Mouse (Mus musculus) stomach, embryonic 16.5 days (tissue): ENCODE results near the gene Eif2b3. TPM values are rescaled to one million over a fixed set of nuclear protein-coding genes. Genes with fewer than 3 reads are reported as not detected.

Source experiments
- ATAC-seq: fragments of 200-750 bp; cut with Nextera tagmentation; 2 replicates; pipeline ENCODE4 v1.8.0; 2017; ENCODE audit warnings: moderate number of reproducible peaks, moderate TSS enrichment; ENCODE audit not compliant: insufficient read depth, low FRiP score
- H3K27ac ChIP-seq: fragments of 300-500 bp; sonication (generic); 2 replicates; pipeline ENCODE4 v1.5.1; 2014; ENCODE audit warnings: low read length
- H3K27me3 ChIP-seq: fragments of 300-500 bp; sonication (generic); 2 replicates; pipeline ENCODE4 v1.6.1; 2014; ENCODE audit warnings: low read length, control low read depth, mixed read lengths; ENCODE audit not compliant: control insufficient read depth, insufficient read depth
- H3K36me3 ChIP-seq: fragments of 300-500 bp; sonication (generic); 2 replicates; pipeline ENCODE4 v1.6.1; 2014; ENCODE audit warnings: low read length; ENCODE audit not compliant: control insufficient read depth, insufficient read depth
- H3K4me1 ChIP-seq: fragments of 300-500 bp; sonication (generic); 2 replicates; pipeline ENCODE4 v1.6.1; 2014; ENCODE audit warnings: low read length, control low read depth, mixed read lengths; ENCODE audit not compliant: control insufficient read depth, insufficient read depth
- H3K4me2 ChIP-seq: fragments of 300-500 bp; sonication (generic); 2 replicates; pipeline ENCODE4 v1.6.1; 2014; ENCODE audit warnings: low read depth, low read length, mixed read lengths
- H3K4me3 ChIP-seq: fragments of 300-500 bp; sonication (generic); replicated peaks from 2 replicates; pipeline ENCODE4 v1.5.1; 2014; ENCODE audit warnings: mild to moderate bottlenecking, low read length
- H3K9ac ChIP-seq: fragments of 300-500 bp; sonication (generic); 2 replicates; pipeline ENCODE4 v1.6.1; 2014; ENCODE audit warnings: low read length
- H3K9me3 ChIP-seq: fragments of 300-500 bp; sonication (generic); replicated peaks from 2 replicates; pipeline ENCODE4 v1.6.1; 2016; ENCODE audit warnings: low read length, control low read depth; ENCODE audit not compliant: control insufficient read depth
- WGBS: fragments of 180-500 bp; shearing (Covaris S2); extraction: QIAGEN DNeasy Blood & Tissue Kit; methylation state at CpG from one replicate; pipeline ENCODE4 v1.1.7; 2014; 5-methylcytosine and 5-hydroxymethylcytosine counted together
- polyA plus RNA-seq: library from polyadenylated mRNA; unstranded; fragments of >200 nt; fragmentation: Nextera tagmentation; extraction: Ambion mirVana; gene quantifications from 2 replicates; pipeline ENCODE4 v1.2.1, GENCODE M21; 2015

Eif2b3 gene
- polyA plus RNA-seq, 1 experiment from 2014 or later = 35.6 TPM

DNA sequence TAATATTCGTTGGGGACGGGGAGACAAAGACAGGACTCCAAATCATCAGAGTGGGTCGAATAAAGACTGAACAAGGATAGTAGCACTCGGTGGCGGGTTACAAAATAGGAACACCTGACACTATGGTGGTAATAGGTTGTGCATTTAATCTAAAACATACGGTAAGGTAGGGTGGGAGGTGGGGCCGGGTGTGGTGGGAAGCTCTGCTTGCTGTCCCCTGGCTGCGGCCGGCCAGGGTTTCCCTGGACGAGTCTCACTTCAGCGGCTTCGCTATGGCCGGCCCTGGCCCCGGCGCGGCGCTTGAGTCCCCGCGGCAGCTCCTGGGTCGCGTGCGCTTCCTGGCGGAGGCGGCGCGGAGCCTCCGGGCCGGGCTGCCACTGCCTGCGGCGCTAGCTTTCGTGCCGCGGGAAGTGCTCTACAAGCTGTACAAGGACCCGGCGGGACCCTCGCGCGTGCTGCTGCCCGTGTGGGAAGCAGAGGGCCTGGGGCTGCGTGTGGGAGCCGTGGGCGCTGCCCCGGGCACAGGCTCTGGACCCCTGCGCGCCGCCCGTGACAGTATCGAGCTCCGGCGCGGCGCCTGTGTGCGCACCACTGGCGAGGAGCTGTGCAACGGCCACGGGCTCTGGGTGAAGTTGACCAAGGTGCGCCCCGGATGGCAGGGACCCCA lies 23.9 kb upstream of the Eif2b3 start, which contains the start of gene Hectd3:
Gene Hectd3 (plus strand): TSS at position 187 of the 667 bp plus-strand sequence.
- Histone ChIP-seq H3K27me3 (no peaks in the 10 kb centered on the region), H3K4me2 (peak within 1 kb of the TSS; percentile 96), H3K4me3 (peak within 1 kb of the TSS; percentile 68), H3K9ac (peak within 1 kb of the TSS; percentile 77), H3K27ac (peak within 1 kb of the TSS; percentile 44), H3K9me3 (no peaks in the 10 kb centered on the region), H3K36me3 (peaks cover 3% of the 10 kb centered on the region; the same call in 1 of the 2 replicates), H3K4me1 (peaks cover 19% of the 10 kb centered on the region)
- peak; percentile 58 for ATAC-seq
- under 1% methylated on average over 56 of the region's 58 CpGs for WGBS

DNA sequence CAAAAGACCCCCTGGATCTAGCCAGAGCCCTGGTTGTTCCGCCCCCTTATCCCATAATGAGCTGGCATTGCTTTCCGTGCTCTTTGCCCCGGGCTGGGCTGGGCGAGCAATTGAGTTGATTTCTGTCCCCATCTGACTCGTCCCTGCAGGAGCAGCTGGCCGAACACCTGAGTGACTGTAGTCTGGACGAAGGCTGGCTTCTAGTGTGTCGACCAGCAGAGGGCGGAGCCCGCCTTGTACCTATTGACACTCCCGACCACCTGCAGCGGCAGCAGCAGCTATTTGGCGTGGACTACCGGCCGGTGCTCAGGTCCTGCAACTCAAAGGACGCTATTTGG lies 23.4 kb upstream of the Eif2b3 start:
- peak overlapping the region; percentile 75 for H3K9ac ChIP-seq
- no peaks in the 10 kb centered on the region for H3K9me3 ChIP-seq
- H3K27ac ChIP-seq = peak overlapping the region; percentile 44
- peaks cover 3% of the 10 kb centered on the region; the same call in 1 of the 2 replicates for H3K36me3 ChIP-seq
- peak overlapping the region; percentile 68 for H3K4me3 ChIP-seq
- peaks cover 19% of the 10 kb centered on the region for H3K4me1 ChIP-seq
- H3K4me2 ChIP-seq = peak overlapping the region; percentile 96
- no peaks in the 10 kb centered on the region for H3K27me3 ChIP-seq
- ATAC-seq = 0 out of 2 replicates have a peak, but pooled peaks have one; percentile 20
- under 1% methylated on average over 16 of the region's 16 CpGs for WGBS

DNA sequence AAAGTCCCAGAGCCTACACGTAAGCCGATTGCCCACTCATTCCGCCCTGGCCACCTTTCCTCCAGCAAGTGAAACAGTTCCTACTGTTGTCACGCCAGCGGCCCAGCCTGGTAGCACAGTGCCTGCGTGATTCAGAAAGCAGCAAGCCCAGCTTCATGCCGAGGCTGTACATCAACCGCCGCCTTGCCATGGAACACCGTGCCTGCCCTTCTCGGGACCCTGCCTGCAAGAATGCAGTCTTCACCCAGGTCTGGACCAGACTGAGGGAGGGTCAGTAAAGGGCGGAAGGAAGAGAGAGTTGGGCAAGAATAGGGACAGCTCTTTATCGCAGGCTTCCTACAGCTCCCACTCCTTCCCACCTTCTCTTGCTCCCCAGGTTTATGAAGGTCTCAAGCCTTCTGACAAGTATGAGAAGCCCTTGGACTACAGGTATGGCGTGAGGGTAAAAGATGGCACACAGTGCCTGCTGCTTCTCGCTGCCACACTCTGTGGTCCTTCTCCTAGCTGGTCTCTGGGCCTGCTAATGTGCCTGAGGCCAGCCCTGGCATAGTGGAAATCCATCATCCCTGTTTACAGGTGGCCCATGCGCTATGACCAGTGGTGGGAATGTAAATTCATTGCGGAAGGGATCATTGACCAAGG lies 19.6 kb upstream of the Eif2b3 start:
- no peaks in the 10 kb centered on the region for H3K9me3 ChIP-seq
- H3K27ac ChIP-seq = no peak overlapping the region
- H3K36me3 ChIP-seq = peaks cover 8% of the 10 kb centered on the region
- H3K9ac ChIP-seq = no peak overlapping the region
- ATAC-seq = no peak
- H3K4me2 ChIP-seq = no peak overlapping the region
- H3K4me3 ChIP-seq = no peak overlapping the region
- H3K27me3 ChIP-seq = no peaks in the 10 kb centered on the region
- WGBS = 94% methylated on average over 17 of the region's 17 CpGs
- peaks cover 11% of the 10 kb centered on the region for H3K4me1 ChIP-seq

DNA sequence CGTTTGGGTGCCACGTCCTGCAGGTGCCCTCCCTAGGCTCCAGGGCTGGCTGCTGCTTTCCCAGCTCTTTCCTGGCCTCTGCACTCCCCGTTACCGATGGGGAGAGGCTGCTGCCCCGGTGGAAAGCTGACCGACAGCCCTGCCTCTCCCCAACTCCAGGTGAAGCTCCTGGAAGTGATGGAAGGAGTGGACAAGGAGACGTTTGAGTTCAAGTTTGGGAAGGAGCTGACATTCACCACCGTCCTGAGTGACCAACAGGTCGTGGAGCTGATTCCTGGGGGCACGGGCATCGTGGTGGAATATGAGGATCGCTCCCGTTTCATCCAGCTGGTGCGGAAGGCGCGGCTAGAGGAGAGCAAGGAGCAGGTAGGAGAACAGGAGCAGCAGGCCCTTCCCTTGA lies 17.2 kb upstream of the Eif2b3 start:
- Histone ChIP-seq H3K9me3 (no peaks in the 10 kb centered on the region), H3K4me3 (no peak overlapping the region), H3K27ac (no peak overlapping the region), H3K4me1 (no peaks in the 10 kb centered on the region), H3K36me3 (peaks cover 8% of the 10 kb centered on the region), H3K4me2 (no peak overlapping the region), H3K9ac (no peak overlapping the region), H3K27me3 (no peaks in the 10 kb centered on the region)
- no peak for ATAC-seq
- 91% methylated on average over 16 of the region's 16 CpGs for WGBS

DNA sequence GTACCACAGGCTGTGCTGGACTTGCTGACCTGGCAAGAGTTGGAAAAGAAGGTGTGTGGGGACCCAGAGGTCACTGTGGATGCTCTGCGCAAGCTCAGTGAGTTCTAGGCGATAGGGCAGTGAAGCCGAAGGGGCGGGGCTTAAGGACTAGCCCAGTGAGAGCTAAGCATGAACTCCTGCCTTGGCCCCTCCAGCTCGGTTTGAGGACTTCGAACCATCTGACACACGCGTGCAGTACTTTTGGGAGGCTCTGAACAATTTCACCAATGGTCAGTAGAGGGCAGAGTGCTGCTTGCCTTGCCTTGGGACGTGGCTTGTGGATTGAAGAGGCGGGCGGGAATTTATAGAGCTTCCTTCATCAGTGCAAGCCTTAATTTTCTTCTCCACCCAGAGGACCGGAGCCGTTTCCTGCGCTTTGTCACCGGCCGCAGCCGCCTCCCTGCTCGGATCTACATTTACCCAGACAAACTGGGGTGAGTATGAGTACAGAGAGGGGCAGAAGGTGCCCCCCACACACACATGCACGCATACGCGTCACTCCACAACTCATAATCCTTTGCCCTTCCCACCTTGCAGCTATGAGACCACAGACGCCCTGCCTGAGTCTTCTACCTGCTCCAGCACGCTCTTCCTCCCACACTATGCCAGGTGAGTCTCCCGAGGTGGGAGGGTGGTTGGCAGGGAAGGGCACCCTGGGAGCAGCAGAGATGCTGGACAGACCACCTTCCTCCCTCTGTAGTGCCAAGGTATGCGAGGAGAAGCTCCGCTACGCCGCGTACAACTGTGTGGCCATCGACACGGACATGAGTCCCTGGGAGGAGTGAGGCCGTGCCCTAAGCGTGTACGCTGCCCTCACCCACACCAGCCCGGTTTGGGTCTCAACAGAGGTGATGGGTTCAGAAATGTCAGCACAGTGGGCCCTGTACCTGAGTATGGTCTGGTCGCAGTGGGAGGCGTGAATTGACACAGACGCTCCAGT lies 16.4 kb upstream of the Eif2b3 start:
- Histone ChIP-seq H3K4me2 (peak overlapping the region; percentile 19; the same call in 1 of the 2 replicates), H3K4me1 (no peaks in the 10 kb centered on the region), H3K9me3 (no peaks in the 10 kb centered on the region), H3K36me3 (peaks cover 8% of the 10 kb centered on the region), H3K27me3 (no peaks in the 10 kb centered on the region), H3K4me3 (no peak overlapping the region), H3K27ac (no peak overlapping the region), H3K9ac (no peak overlapping the region; the same call in 1 of the 2 replicates)
- 55% methylated on average over 38 of the region's 38 CpGs for WGBS
- ATAC-seq = peak; percentile 45; the same call in 1 of the 2 replicates

DNA sequence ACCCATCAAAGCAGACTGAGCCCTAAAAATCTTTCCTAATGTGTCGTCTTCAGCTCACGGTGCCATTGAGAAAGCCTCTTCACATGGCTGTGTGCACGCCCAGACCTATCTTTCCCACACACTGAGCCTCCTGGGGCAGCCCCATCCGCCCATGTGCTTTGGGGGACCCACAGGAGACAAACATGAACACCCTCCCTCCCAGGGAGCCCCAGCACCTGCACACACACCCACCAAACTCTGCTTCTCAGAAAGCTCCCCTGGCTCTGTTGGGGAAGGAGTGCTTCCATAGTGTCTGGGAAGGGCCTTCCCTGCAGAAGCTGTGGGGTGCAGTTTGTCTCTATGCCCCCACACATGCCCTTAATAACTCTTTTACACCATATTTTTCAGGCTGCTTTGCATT lies 14.6 kb upstream of the Eif2b3 start:
- H3K36me3 ChIP-seq = peaks cover 5% of the 10 kb centered on the region
- H3K27me3 ChIP-seq = no peaks in the 10 kb centered on the region
- H3K27ac ChIP-seq = no peak overlapping the region
- WGBS = 82% methylated on average over 4 of the region's 4 CpGs
- H3K4me3 ChIP-seq = no peak overlapping the region
- H3K9me3 ChIP-seq = no peaks in the 10 kb centered on the region
- no peaks in the 10 kb centered on the region for H3K4me1 ChIP-seq
- no peak for ATAC-seq
- H3K9ac ChIP-seq = no peak overlapping the region
- no peak overlapping the region for H3K4me2 ChIP-seq

DNA sequence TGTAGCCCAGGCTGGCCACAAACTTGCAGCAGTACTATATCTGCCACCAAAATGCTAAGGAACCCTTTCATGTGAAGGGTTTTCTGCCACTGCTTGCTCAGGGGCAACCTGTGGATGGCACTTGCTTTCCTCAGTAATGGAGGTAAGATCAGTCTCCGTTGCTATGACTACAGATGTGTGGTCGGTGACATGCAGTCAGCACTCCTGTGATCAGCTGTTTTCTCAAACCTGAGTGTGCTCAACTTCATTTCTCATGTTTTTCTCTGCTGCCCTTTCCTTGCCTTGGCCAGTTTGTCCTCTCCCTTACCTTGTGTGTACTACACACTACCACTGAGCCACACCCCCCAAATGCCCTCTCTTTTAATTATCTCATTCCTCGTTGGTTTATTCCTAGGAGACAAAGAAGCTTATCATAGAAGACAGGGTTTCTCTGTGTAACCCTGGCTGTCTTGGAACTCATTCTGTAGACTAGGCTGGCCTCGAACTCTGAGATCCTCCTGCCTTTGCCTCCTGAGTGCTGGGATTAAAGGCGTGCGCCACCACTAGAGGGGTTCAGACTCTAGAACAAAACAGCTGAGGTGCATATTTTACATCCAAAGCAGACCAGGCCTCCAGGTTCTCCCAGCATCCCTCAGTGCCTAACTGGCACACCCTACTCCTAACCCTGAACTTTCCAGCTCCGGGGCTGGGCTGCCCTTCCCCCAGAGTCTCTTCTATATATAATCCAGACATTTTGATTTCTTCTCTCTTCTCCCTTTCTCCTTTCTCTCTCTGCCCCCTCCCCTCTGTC lies 13.4 kb upstream of the Eif2b3 start:
- peaks cover 5% of the 10 kb centered on the region for H3K36me3 ChIP-seq
- no peak for ATAC-seq
- H3K4me2 ChIP-seq = no peak overlapping the region
- H3K9ac ChIP-seq = no peak overlapping the region
- no peaks in the 10 kb centered on the region for H3K27me3 ChIP-seq
- no peak overlapping the region for H3K27ac ChIP-seq
- H3K4me3 ChIP-seq = no peak overlapping the region
- 76% methylated on average over 7 of the region's 7 CpGs for WGBS
- H3K9me3 ChIP-seq = no peaks in the 10 kb centered on the region
- H3K4me1 ChIP-seq = no peaks in the 10 kb centered on the region

DNA sequence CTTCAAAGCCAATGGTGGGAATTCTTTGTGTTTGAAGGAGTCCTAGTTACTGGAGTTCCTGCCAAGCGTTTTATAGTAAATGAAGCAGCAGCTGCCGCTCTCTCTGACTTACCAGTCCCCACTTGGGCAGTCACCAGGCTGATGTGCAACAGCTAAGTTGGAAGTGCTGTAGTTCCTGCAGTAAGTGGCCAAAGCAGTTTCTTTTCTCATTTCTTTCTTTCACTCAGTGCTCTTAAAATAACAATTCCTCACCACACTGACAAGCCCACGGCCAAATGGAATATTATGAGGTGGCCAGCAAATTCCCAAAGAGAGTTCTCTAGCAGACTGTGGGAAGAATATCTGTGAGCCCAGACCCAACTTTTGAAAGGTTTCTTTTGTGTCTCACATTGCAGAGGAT lies 12.1 kb upstream of the Eif2b3 start:
- Histone ChIP-seq H3K4me1 (no peaks in the 10 kb centered on the region), H3K9ac (no peak overlapping the region)

More for the DNA sequence above, 12.1 kb upstream of the Eif2b3 start:
- no peaks in the 10 kb centered on the region for H3K27me3 ChIP-seq
- no peak overlapping the region for H3K4me2 ChIP-seq
- no peak for ATAC-seq
- WGBS = 60% methylated on average over 3 of the region's 3 CpGs
- no peak overlapping the region for H3K27ac ChIP-seq
- no peak overlapping the region for H3K4me3 ChIP-seq
- no peaks in the 10 kb centered on the region for H3K9me3 ChIP-seq
- peaks cover 5% of the 10 kb centered on the region for H3K36me3 ChIP-seq
